Mouse (Mus musculus) urinary bladder, postnatal 14 days (tissue): ENCODE results near the gene Snf8.

Experiments used
- DNase-seq: peaks from one replicate; pipeline ENCODE4 v3.0.0; 2021; ENCODE audit warnings: low spot score

Snf8 gene

DNA sequence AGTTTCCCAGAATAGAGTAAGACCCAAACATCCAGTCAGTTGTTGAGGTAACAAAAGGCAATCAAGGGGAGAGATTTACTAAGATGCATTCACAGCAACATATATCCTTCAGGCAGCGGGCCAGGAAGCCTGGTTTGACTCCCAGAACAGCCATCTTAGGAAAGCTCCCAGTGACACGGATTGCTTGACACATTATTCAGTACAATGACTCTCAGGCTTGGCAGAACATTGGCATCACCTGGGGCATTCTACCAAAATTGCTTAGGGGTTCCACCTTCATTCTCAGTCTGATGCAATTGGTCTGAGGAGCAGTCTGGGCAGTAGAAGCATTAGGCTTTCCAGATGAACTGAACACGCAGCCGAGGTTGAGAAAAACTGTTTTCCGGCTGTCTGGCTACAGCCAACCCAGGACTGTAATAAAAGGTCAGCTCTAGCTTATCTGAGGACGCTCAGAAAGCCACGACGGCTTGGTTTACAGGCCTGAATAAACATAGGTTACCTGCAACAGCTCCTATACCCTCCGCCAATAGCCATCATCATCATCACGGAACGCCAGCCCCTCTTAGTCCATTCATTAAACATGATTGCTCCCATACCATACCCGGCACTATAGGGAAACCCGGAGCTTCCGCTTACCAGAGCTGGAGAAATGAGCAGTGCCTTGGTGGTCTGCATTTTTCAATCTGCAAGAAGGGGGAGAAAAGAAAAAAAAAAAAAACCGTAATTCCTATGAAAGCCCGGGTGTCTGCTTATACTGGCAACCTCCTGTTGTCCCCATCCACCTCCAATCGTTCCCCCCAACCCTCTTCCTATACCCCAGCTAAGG, 39.9 kb downstream of the Snf8 start:
- no peak for DNase-seq

GRCm38 (mm10) chr11:96075177-96075508, 40.5 kb downstream of the Snf8 start:
- DNase-seq: no peak

DNA sequence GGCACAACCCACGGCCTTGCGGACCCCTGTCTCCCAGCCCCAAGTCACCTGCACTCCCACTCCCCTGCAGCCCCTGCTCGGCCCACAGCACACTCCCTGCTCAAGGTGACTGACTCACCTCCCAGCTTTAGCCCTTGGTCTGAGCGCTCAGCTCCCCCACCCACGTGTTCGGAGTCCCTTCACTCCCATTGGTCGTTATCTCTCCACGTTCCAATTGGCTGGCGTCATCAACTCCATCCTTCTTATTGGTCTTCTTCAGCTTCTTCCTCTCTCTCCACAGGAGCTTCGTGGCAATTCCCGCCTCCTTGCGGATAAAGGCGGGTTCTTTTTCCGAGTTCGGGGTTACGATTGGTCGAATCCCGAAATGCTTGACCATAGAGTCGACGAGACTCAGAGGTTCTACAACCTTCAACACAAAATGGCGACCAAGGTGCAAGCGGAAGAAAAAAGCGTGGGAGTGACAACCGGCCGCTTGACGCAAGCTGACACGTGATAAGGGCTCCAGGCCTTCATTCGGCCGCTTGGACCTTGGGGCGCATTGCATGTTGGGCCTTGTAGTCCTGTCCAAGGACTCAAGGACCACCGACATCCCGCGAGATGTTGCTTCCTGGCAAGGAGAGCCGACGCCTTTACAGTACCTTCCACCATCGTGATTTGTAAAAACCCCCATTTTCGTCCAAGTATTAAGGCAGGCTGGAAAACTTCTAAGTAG, 41.0 kb downstream of the Snf8 start, which contains the start of gene Atp5g1:
Gene Atp5g1, minus strand, starts transcription at position 162 of the 712 bp plus-strand sequence.
- peak; percentile 97 for DNase-seq

- no peak for DNase-seq
These were observed 41.8 kb downstream of the Snf8 start for GRCm38 (mm10) chr11:96076221-96077105.

GRCm38 (mm10) chr11:96080736-96081135, 46.1 kb downstream of the Snf8 start:
- DNase-seq: no peak

DNA sequence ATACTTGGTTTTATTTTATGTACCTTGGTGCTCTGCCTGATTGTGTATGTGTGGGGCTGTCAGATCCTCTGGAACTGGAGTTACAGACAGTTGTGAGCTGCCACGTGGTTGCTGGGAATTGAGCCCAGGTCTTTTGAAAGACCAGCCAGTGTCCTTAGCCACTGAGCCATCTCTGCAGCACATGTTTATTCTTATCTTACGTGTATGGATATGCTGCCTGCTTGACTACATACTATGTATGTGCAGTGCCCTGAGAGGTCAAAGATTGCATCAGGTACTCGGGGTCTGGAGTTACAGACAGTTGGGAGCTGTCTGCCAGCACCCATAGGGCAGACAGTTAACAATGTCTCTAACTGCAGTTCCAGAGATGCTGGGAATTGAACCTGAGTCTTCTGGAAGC, 48.0 kb downstream of the Snf8 start:
- DNase-seq: no peak

- DNase-seq: no peak
These were observed 53.3 kb downstream of the Snf8 start for GRCm38 (mm10) chr11:96087981-96088380.

GRCm38 (mm10) chr11:96091073-96091472, 56.4 kb downstream of the Snf8 start:
- DNase-seq: peak; percentile 26

- no peak for DNase-seq
These were observed 58.1 kb downstream of the Snf8 start for GRCm38 (mm10) chr11:96092674-96093291.

DNA sequence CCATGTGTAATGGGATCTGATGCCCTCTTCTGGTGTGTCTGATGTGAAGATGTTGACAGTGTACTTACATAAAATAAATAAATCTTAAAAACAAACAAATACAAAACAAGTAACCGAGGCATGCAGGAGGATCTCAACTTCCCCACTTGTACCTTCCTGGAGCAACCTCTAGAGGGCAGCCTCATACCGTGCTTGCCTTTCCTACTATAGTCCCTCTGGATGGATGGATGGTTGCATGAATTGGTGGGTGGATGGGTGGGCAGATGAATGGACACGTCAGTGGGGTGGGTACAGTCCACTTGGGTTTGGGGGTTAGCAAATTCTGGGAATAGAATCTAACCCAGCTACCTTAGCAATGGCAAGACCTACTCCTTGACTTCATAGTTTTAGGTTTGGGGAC, 58.7 kb downstream of the Snf8 start:
- peak; percentile 61 for DNase-seq
